31 mouse cellular contexts compared by ENCODE assay signal in genomic region chrX:12827299-12827872, GRCm38 (mm10).
DNase-seq lines count a peak whose midpoint lies in the region; ATAC-seq and TF ChIP-seq lines count a peak whose summit lies in the region.
"Had no signal": no experiment of that assay in that cellular context is flagged by ENCODE, and none has a peak within 500 bp of the region (broad histone marks: within the 10 kb centered on the region; RNA-seq: fewer than 3 reads in every experiment).

No protein-coding gene starts in this region.

- H3K36me3 ChIP-seq in liver, postnatal 0 days (replicated peaks; ENCODE audit: insufficient read depth, low read length), result no peaks in the 10 kb centered on the region
- no peaks in the 10 kb centered on the region for H3K36me3 ChIP-seq in liver, embryonic 11.5 days (ENCODE audit: control insufficient read depth, insufficient read depth, low read length)
- H3K36me3 ChIP-seq in liver, embryonic 16.5 days (ENCODE audit: control insufficient read depth, insufficient read depth), result no peaks in the 10 kb centered on the region
- no peaks in the 10 kb centered on the region for H3K36me3 ChIP-seq in embryonic facial prominence, embryonic 10.5 days (replicated peaks)
- H3K36me3 ChIP-seq: heart, embryonic 10.5 days; heart, embryonic 15.5 days; hindbrain, embryonic 12.5 days; kidney, embryonic 15.5 days; limb, embryonic 13.5 days; midbrain, embryonic 10.5 days; neural tube, embryonic 12.5 days had no signal

- WGBS in liver, postnatal 0 days (ENCODE audit: insufficient replicate concordance), result 58% methylated on average over 4 of the region's 4 CpGs
- 57% methylated on average over 4 of the region's 4 CpGs for WGBS in liver, embryonic 11.5 days
- WGBS in liver, embryonic 16.5 days (ENCODE audit: insufficient replicate concordance), result 33% methylated on average over 4 of the region's 4 CpGs
- WGBS in embryonic facial prominence, embryonic 10.5 days, result 85% methylated on average over 4 of the region's 4 CpGs

- no peak for TF ChIP-seq EP300 in liver, postnatal 0 days (IDR thresholded peaks at IDR 0.05; ENCODE audit: low read depth)

- no peak for ATAC-seq in liver, postnatal 0 days
- peak; percentile 65 for ATAC-seq in liver, embryonic 11.5 days (replicated peaks; ENCODE audit: low FRiP score)
- ATAC-seq in liver, embryonic 16.5 days (ENCODE audit: low read depth), result peak; percentile 58; the same call in 1 of the 2 replicates
- ATAC-seq: activated CD4-positive, CD25-positive, alpha-beta regulatory T cell, adult 4 months; forebrain, embryonic 16.5 days; intestine, postnatal 0 days; midbrain, embryonic 16.5 days had no signal

- DNase-seq in liver, result peak; percentile 51
- no peak for DNase-seq in liver, postnatal 0 days
- DNase-seq in liver, embryonic 11.5 days (ENCODE audit: low spot score), result no peak
- DNase-seq in layer of hippocampus, adult 8-10 months (ENCODE audit: low spot score in 2 of 2), result no peak
- no peak for DNase-seq in cerebellum, postnatal 14 days
- no peak for DNase-seq in embryonic facial prominence, embryonic 10.5 days (ENCODE audit: low spot score)
- DNase-seq: adrenal gland, adult 8-10 months; cerebellum, adult 9-10 months; kidney, postnatal 25 days; lung, adult 2 months; lung, postnatal 10 days; right cerebral cortex, adult 18-20 months; spleen, adult 18-20 months; thymus, adult 18-20 months; thymus, postnatal 25 days had no signal

- H3K4me2 ChIP-seq in liver, postnatal 0 days (ENCODE audit: low read depth, low read length), result no peak overlapping the region
- H3K4me2 ChIP-seq in liver, embryonic 11.5 days, result no peak overlapping the region
- no peak overlapping the region for H3K4me2 ChIP-seq in liver, embryonic 16.5 days (ENCODE audit: low read depth, low read length)
- H3K4me2 ChIP-seq: heart, embryonic 15.5 days; hindbrain, embryonic 12.5 days; kidney, embryonic 15.5 days; limb, embryonic 13.5 days; neural tube, embryonic 12.5 days had no signal

- no peak overlapping the region for H3K9ac ChIP-seq in liver, postnatal 0 days (replicated peaks)
- no peak overlapping the region for H3K9ac ChIP-seq in liver, embryonic 11.5 days (ENCODE audit: low read depth, low read length)
- no peak overlapping the region for H3K9ac ChIP-seq in liver, embryonic 16.5 days (ENCODE audit: low read depth, low read length)
- H3K9ac ChIP-seq: heart, embryonic 15.5 days; hindbrain, embryonic 12.5 days; kidney, embryonic 15.5 days; limb, embryonic 13.5 days; neural tube, embryonic 12.5 days had no signal

- H3K27ac ChIP-seq in liver, postnatal 0 days (ENCODE audit: low read depth), result no peak overlapping the region
- no peak overlapping the region for H3K27ac ChIP-seq in liver, embryonic 11.5 days (ENCODE audit: low read depth, low read length)
- H3K27ac ChIP-seq in liver, embryonic 16.5 days (ENCODE audit: low read length), result no peak overlapping the region
- no peak overlapping the region for H3K27ac ChIP-seq in embryonic facial prominence, embryonic 10.5 days (replicated peaks)
- H3K27ac ChIP-seq: heart, embryonic 10.5 days; heart, embryonic 15.5 days; hindbrain, embryonic 12.5 days; kidney, embryonic 15.5 days; limb, embryonic 13.5 days; macrophage; midbrain, embryonic 10.5 days; neural tube, embryonic 12.5 days; stomach, postnatal 0 days had no signal

- TF ChIP-seq CTCF in liver, postnatal 0 days (IDR thresholded peaks at IDR 0.05; ENCODE audit: low read depth), result no peak

- H3K27me3 ChIP-seq in liver, postnatal 0 days (ENCODE audit: insufficient read depth, low read length), result no peaks in the 10 kb centered on the region
- H3K27me3 ChIP-seq in liver, embryonic 11.5 days (replicated peaks; ENCODE audit: control insufficient read depth, insufficient read depth, low read length), result no peaks in the 10 kb centered on the region
- H3K27me3 ChIP-seq in liver, embryonic 16.5 days (ENCODE audit: control insufficient read depth, insufficient read depth, low read depth, low read length), result no peaks in the 10 kb centered on the region
- peaks cover 21% of the 10 kb centered on the region; the same call in 1 of the 2 replicates for H3K27me3 ChIP-seq in embryonic facial prominence, embryonic 10.5 days (replicated peaks; ENCODE audit: low read depth, poor library complexity, severe bottlenecking)
- H3K27me3 ChIP-seq: heart, embryonic 15.5 days; hindbrain, embryonic 12.5 days; kidney, embryonic 15.5 days; limb, embryonic 13.5 days; neural tube, embryonic 12.5 days had no signal

- no peak overlapping the region for H3K4me3 ChIP-seq in liver, postnatal 0 days (ENCODE audit: low read depth, low read length)
- H3K4me3 ChIP-seq in liver, embryonic 11.5 days (ENCODE audit: low read depth, low read length), result no peak overlapping the region
- no peak overlapping the region for H3K4me3 ChIP-seq in liver, embryonic 16.5 days (ENCODE audit: low read depth, low read length)
- no peak overlapping the region for H3K4me3 ChIP-seq in embryonic facial prominence, embryonic 10.5 days
- H3K4me3 ChIP-seq: erythroblast, embryonic 14.5 days; heart, embryonic 10.5 days; heart, embryonic 15.5 days; hindbrain, embryonic 12.5 days; kidney, embryonic 15.5 days; limb, embryonic 13.5 days; midbrain, embryonic 10.5 days; myocyte; neural tube, embryonic 12.5 days had no signal

- H3K9me3 ChIP-seq in liver, postnatal 0 days (ENCODE audit: low read length), result no peaks in the 10 kb centered on the region
- H3K9me3 ChIP-seq in liver, embryonic 11.5 days (ENCODE audit: control insufficient read depth, low read length), result no peaks in the 10 kb centered on the region
- no peaks in the 10 kb centered on the region for H3K9me3 ChIP-seq in liver, embryonic 16.5 days (replicated peaks; ENCODE audit: control insufficient read depth, low read length)
- no peaks in the 10 kb centered on the region for H3K9me3 ChIP-seq in embryonic facial prominence, embryonic 10.5 days
- H3K9me3 ChIP-seq: heart, embryonic 10.5 days; heart, embryonic 15.5 days; hindbrain, embryonic 12.5 days; kidney, embryonic 15.5 days; limb, embryonic 13.5 days; midbrain, embryonic 10.5 days; neural tube, embryonic 12.5 days had no signal

- 0 out of 2 replicates have a peak, but pooled peaks cover 2% of the 10 kb centered on the region for H3K4me1 ChIP-seq in liver, postnatal 0 days (ENCODE audit: insufficient read depth)
- H3K4me1 ChIP-seq in liver, embryonic 11.5 days (replicated peaks; ENCODE audit: control insufficient read depth, insufficient read depth, low read length), result peaks cover 5% of the 10 kb centered on the region; the same call in 1 of the 2 replicates
- H3K4me1 ChIP-seq in liver, embryonic 16.5 days (ENCODE audit: control insufficient read depth, low read depth, low read length), result peaks cover 2% of the 10 kb centered on the region; the same call in 1 of the 2 replicates
- no peaks in the 10 kb centered on the region for H3K4me1 ChIP-seq in embryonic facial prominence, embryonic 10.5 days
- H3K4me1 ChIP-seq: hindbrain, embryonic 12.5 days; kidney, embryonic 15.5 days; limb, embryonic 13.5 days; midbrain, embryonic 10.5 days; neural tube, embryonic 12.5 days had no signal
